Mouse (Mus musculus) C3H10T1/2 (cell line): ENCODE measurements around the gene Lysmd3. TPM values are rescaled to one million over a fixed set of nuclear protein-coding genes. Genes with fewer than 3 reads are reported as not detected.

ENCODE experiments used
- polyA plus RNA-seq, 2 experiments: library from polyadenylated mRNA; unstranded; fragments of >200 nt; fragmentation: generic; extraction: Trizol; gene quantifications; one replicate each; pipeline ENCODE4 v1.2.1; 2012; ENCODE audit warnings: missing spikeins in 2 of 2

Gene Lysmd3
- under 1 TPM; 0.07 to 0.72 TPM for polyA plus RNA-seq

DNA sequence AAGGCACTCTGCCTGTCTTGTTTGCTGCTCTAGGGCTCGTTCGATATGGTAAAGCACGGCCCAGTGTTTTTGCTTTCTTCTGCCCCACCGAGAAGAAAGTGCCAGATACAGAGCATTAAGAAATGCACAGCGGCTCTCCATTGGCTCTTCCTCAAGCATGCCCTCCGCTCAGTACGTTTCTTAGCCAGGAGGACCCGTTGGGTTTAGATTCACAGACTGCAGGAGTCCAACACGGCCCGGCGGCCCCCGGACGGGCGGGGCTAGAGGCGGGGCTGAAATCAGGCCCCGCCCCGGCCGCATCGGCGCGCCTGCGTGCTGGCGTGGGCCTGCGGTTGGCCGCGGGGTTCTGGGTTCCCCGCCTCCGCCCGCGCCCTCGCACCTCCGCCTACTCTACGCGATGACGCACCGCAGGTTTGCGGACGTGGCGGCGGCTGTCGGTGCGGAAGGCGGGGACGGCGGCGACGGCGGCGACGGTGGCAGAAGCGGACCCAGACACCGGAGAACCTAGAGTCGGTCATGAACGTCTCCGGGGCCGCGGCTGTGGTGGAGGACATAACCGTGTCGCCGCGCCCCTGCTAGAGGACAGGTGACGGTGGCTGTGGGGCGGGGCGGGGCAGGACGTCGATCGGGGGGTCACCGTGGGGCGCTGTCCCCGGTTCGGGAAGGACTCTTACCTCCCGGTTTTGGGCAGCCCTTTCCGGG lies at the start of gene Lysmd3:
TSS of gene Lysmd3 (plus strand) at position 313 of the 702 bp plus-strand sequence.

DNA sequence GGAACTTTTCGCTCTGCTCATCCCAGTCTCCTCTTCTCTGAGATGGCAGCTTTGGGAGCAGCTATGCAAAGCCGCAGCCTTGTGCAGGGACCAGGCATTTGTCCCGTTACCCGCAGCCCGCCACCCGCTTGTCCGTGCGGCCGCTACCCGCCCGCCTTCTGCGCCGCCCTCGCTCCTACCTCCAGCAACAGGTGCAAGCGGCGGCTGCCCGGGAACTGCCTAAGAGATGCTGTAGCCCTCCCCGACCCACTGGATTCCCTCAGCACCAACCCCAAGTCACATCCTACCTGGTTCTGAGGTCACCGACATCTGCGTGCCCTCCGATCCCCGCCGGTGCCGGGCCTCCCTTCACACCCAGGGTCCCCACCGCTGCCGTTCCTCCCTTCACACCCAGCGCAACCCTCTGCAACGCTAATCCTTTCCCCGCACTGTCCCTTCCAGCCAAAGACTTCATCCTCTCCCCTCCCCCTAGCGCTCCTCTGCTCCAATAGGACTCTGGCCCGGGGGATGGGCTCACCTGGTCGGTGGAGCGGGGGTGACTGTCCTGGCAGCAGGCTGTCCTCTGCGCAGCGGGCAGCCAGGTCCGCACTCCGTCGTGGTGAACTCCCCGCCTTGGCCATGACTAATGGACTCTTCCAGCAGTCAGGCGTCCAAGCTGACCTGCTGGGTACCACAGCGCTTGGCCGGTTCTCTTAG lies 24.6 kb upstream of the Lysmd3 start, which contains the start of gene Adgrv1:
TSS of gene Adgrv1 (minus strand) at position 435 of the 696 bp plus-strand sequence.

DNA sequence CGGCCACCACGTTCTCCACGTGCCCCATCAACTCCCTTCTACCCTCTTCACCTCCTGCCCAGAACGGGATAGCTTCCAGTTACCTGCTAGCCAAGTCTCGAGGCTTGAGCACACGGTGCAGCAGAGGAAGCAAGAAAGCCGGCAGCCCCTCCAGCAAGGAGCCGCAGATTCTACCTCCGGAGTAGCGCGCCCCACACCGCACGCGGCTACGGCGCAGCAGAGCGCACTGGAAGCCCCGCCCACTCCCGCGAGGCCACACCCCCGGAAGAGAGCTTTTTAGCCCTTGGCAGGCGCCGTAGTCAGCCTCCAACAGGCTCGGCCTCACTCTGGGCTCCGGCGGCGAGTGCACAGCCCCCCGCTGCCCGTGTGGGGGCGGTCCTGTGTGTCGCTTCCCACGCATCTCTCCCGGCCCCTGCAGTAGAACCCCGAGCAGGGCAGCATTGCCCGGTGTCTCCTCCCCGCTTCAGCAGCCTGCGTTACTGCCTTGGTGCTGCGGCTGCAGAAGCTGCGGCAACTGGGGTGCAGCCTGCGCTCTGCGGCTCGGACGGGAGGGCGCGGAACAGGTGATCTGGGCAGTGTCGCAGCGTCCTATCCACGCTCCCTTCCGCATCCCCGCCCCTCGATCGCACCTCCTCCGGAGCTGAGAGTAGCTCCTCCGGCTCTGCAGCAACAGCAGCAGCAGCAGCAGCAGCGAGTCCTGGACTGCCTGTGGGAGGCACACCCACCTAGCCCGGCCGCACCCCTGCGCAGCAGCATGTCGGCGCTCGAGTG lies 53.5 kb downstream of the Lysmd3 start, which contains the start of the genes Polr3g and Mblac2:
TSS of gene Polr3g (minus strand) at position 239 of the 771 bp plus-strand sequence.
TSS of gene Mblac2 (plus strand) at position 567 of the 771 bp plus-strand sequence.

Other genes with a start within 250 kb of the Lysmd3 start
- gene Adgrv1, start 24.5 kb upstream of the Lysmd3 start, polyA plus RNA-seq, result under 1 TPM in 1 of 2 experiments, not detected in 1; 0.07 TPM
- 1 to 10 TPM; 1.0 to 2.0 TPM for gene Polr3g, start 53.4 kb downstream of the Lysmd3 start, polyA plus RNA-seq
- gene Mblac2, start 53.7 kb downstream of the Lysmd3 start, polyA plus RNA-seq, result 1 to 10 TPM in 1 of 2 experiments, under 1 TPM in 1; 0.64 to 1.3 TPM
- 10 to 100 TPM in 1 of 2 experiments, 1 to 10 TPM in 1; 6.3 to 44.9 TPM for gene Cetn3, start 125.4 kb downstream of the Lysmd3 start, polyA plus RNA-seq